Mouse (Mus musculus): ENCODE measurements around the gene Txnrd2. TPM values are rescaled to one million over a fixed set of nuclear protein-coding genes. Genes with fewer than 3 reads are reported as not detected.
A peak's percentile ranks its signal among the peaks of the same experiment; 100 is the strongest.

Gene Txnrd2
- total and polyA plus RNA-seq, 2 experiments from 2014 or later: 22.9 to 38.3 TPM

DNA sequence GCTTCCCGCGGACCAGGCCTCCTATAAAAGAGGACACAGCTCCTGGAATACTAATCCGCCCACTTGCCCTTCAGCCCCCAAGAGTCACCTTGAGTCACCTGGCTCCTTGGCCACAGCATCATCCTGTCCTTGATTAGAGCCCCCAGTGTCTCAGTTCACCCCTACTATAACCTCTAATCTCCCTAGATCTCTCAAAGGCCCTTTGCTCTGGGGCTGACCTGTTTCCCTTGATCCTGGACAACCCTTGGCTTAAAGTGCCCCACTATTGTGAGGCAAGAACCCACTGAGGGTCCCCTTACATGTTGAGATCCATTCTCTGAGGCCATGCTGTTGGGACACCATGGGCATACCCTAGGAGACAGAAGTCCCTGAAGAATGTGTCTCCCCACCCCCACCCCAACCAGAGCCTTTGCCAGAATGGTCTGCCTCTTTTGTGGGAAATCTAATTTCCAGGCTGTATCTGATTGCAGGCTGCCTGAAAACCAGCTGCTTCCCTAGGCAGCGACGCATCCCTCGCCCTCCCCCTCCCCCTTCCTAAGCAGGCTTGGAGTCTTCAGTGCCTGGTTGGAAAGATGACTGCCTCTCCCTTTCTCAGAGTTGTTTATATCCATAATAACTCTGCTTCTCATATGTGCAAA is 44.4 kb upstream of the Txnrd2 start:
- Histone ChIP-seq H3K27me3 (ENCODE audit: insufficient read depth, low read length) (no peaks in the 10 kb centered on the region), H3K36me3 (ENCODE audit: insufficient read depth, low read length) (no peaks in the 10 kb centered on the region; the same call in 1 of the 2 replicates), H3K4me1 (ENCODE audit: insufficient read depth, low read length) (peaks cover 4% of the 10 kb centered on the region; the same call in 1 of the 2 replicates), H3K4me2 (ENCODE audit: low read depth, low read length, poor library complexity, severe bottlenecking) (no peak overlapping the region), H3K4me3 (ENCODE audit: low read depth, low read length) (no peak overlapping the region), H3K9me3 (ENCODE audit: low read length) (no peaks in the 10 kb centered on the region), H3K9ac (replicated peaks; ENCODE audit: low read length, poor library complexity, severe bottlenecking) (no peak overlapping the region), H3K27ac (ENCODE audit: low read depth, low read length) (peak overlapping the region; percentile 52; the same call in 1 of the 2 replicates)
- 39% methylated on average over 6 of the region's 6 CpGs for whole genome bisulfite sequencing
- DNase-seq (ENCODE audit: low spot score) (peak; percentile 62), ATAC-seq (ENCODE audit: low FRiP score) (no peak)
- no peak for TF ChIP-seq CTCF (IDR thresholded peaks at IDR 0.05)

GRCm38 (mm10) chr16:18383045-18383726 is 43.0 kb upstream of the Txnrd2 start:
- no peak overlapping the region for H3K4me2 ChIP-seq (ENCODE audit: low read depth, low read length, poor library complexity, severe bottlenecking)
- ATAC-seq (ENCODE audit: low FRiP score): no peak
- no peak for DNase-seq (ENCODE audit: low spot score)
- H3K9ac ChIP-seq (replicated peaks; ENCODE audit: low read length, poor library complexity, severe bottlenecking): no peak overlapping the region; the same call in 1 of the 2 replicates
- 82% methylated on average over 9 of the region's 9 CpGs for WGBS
- H3K27ac ChIP-seq (ENCODE audit: low read depth, low read length): no peak overlapping the region
- no peaks in the 10 kb centered on the region; the same call in 1 of the 2 replicates for H3K36me3 ChIP-seq (ENCODE audit: insufficient read depth, low read length)
- no peaks in the 10 kb centered on the region for H3K9me3 ChIP-seq (ENCODE audit: low read length)
- H3K27me3 ChIP-seq (ENCODE audit: insufficient read depth, low read length): no peaks in the 10 kb centered on the region
- peaks cover 4% of the 10 kb centered on the region; the same call in 1 of the 2 replicates for H3K4me1 ChIP-seq (ENCODE audit: insufficient read depth, low read length)
- no peak for TF ChIP-seq CTCF (IDR thresholded peaks at IDR 0.05)
- H3K4me3 ChIP-seq (ENCODE audit: low read depth, low read length): no peak overlapping the region

DNA sequence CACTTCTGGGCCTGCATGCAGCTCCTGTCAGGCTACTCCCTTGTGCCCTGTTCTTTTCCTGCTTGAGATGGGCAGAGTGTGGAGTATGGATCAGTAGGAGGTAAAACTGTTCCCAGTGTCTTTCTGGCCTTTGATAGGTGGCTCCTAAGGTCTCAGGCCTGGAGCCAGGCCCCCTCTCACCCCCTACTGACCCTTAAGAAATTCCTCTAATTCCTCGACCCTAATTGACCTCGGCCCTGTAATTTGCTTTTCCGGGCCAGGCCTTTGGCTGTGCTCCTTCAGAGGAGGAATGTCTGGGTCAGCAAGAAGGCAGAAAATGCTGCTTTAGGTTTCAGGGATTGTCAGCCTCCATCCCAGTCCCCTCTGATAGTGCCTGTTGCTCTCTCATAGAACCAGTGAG is 42.4 kb upstream of the Txnrd2 start:
- Histone ChIP-seq H3K4me2 (ENCODE audit: low read depth, low read length, poor library complexity, severe bottlenecking) (no peak overlapping the region), H3K9ac (replicated peaks; ENCODE audit: low read length, poor library complexity, severe bottlenecking) (no peak overlapping the region; the same call in 1 of the 2 replicates), H3K36me3 (ENCODE audit: insufficient read depth, low read length) (no peaks in the 10 kb centered on the region; the same call in 1 of the 2 replicates), H3K4me1 (ENCODE audit: insufficient read depth, low read length) (peaks cover 4% of the 10 kb centered on the region; the same call in 1 of the 2 replicates), H3K9me3 (ENCODE audit: low read length) (no peaks in the 10 kb centered on the region), H3K27ac (ENCODE audit: low read depth, low read length) (no peak overlapping the region), H3K4me3 (ENCODE audit: low read depth, low read length) (no peak overlapping the region), H3K27me3 (ENCODE audit: insufficient read depth, low read length) (no peaks in the 10 kb centered on the region)
- TF ChIP-seq CTCF (IDR thresholded peaks at IDR 0.05): no peak
- DNase-seq (ENCODE audit: low spot score) (no peak), ATAC-seq (ENCODE audit: low FRiP score) (no peak)
- WGBS: 13% methylated on average over 3 of the region's 3 CpGs

- Histone ChIP-seq H3K27me3 (ENCODE audit: insufficient read depth, low read length) (no peaks in the 10 kb centered on the region), H3K4me2 (ENCODE audit: low read depth, low read length, poor library complexity, severe bottlenecking) (no peak overlapping the region), H3K9ac (replicated peaks; ENCODE audit: low read length, poor library complexity, severe bottlenecking) (no peak overlapping the region), H3K27ac (ENCODE audit: low read depth, low read length) (no peak overlapping the region), H3K4me1 (ENCODE audit: insufficient read depth, low read length) (peaks cover 4% of the 10 kb centered on the region; the same call in 1 of the 2 replicates), H3K4me3 (ENCODE audit: low read depth, low read length) (no peak overlapping the region), H3K9me3 (ENCODE audit: low read length) (no peaks in the 10 kb centered on the region), H3K36me3 (ENCODE audit: insufficient read depth, low read length) (no peaks in the 10 kb centered on the region; the same call in 1 of the 2 replicates)
- no peak for TF ChIP-seq CTCF (IDR thresholded peaks at IDR 0.05)
- no peak for DNase-seq (ENCODE audit: low spot score)
- 65% methylated on average over 7 of the region's 7 CpGs for WGBS
- ATAC-seq (ENCODE audit: low FRiP score): no peak
Observed at GRCm38 (mm10) chr16:18384211-18384610, 42.0 kb upstream of the Txnrd2 start.

DNA sequence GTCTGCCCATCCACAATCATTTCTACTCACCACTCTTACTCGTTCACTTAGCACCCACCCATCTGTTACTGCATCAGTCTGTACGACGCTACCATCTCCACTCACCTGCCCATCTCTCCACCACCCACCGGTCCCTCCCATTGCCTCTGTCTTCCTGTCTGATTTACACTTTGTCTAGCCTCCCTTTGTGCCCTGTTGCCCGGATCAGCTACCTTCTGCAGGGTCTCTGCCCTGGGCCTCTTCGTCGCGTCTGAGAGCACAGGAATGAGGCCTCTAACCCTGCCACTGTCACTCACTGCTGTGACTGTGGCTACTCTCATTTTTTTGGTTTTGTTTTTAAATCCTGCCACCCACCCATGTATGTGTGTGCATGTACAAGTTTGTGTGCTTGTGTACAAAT is 41.5 kb upstream of the Txnrd2 start:
- Histone ChIP-seq H3K36me3 (ENCODE audit: insufficient read depth, low read length) (no peaks in the 10 kb centered on the region; the same call in 1 of the 2 replicates), H3K4me2 (ENCODE audit: low read depth, low read length, poor library complexity, severe bottlenecking) (no peak overlapping the region), H3K27me3 (ENCODE audit: insufficient read depth, low read length) (no peaks in the 10 kb centered on the region), H3K4me3 (ENCODE audit: low read depth, low read length) (no peak overlapping the region), H3K9me3 (ENCODE audit: low read length) (no peaks in the 10 kb centered on the region), H3K9ac (replicated peaks; ENCODE audit: low read length, poor library complexity, severe bottlenecking) (no peak overlapping the region), H3K4me1 (ENCODE audit: insufficient read depth, low read length) (peaks cover 4% of the 10 kb centered on the region; the same call in 1 of the 2 replicates), H3K27ac (ENCODE audit: low read depth, low read length) (no peak overlapping the region)
- WGBS: 61% methylated on average over 8 of the region's 8 CpGs
- DNase-seq (ENCODE audit: low spot score): no peak
- ATAC-seq (ENCODE audit: low FRiP score): no peak
- no peak for TF ChIP-seq CTCF (IDR thresholded peaks at IDR 0.05)

GRCm38 (mm10) chr16:18385411-18385810 is 40.8 kb upstream of the Txnrd2 start:
- no peak for TF ChIP-seq CTCF (IDR thresholded peaks at IDR 0.05)
- no peak overlapping the region for H3K4me2 ChIP-seq (ENCODE audit: low read depth, low read length, poor library complexity, severe bottlenecking)
- H3K4me3 ChIP-seq (ENCODE audit: low read depth, low read length): no peak overlapping the region
- no peak for ATAC-seq (ENCODE audit: low FRiP score)
- no peak overlapping the region for H3K27ac ChIP-seq (ENCODE audit: low read depth, low read length)
- no peak for DNase-seq (ENCODE audit: low spot score)
- no peaks in the 10 kb centered on the region for H3K27me3 ChIP-seq (ENCODE audit: insufficient read depth, low read length)
- no peak overlapping the region for H3K9ac ChIP-seq (replicated peaks; ENCODE audit: low read length, poor library complexity, severe bottlenecking)
- H3K4me1 ChIP-seq (ENCODE audit: insufficient read depth, low read length): 0 out of 2 replicates have a peak, but pooled peaks cover 4% of the 10 kb centered on the region
- no peaks in the 10 kb centered on the region for H3K9me3 ChIP-seq (ENCODE audit: low read length)
- WGBS: 63% methylated on average over 5 of the region's 5 CpGs
- H3K36me3 ChIP-seq (ENCODE audit: insufficient read depth, low read length): no peaks in the 10 kb centered on the region; the same call in 1 of the 2 replicates

Data from midbrain, postnatal 0 days (tissue).